Mouse (Mus musculus): ENCODE data around the gene Cst13. TPM values are rescaled to one million over a fixed set of nuclear protein-coding genes. Genes with fewer than 3 reads are reported as not detected.
A peak's percentile ranks its signal among the peaks of the same experiment; 100 is the strongest.

Cst13 gene
- total RNA-seq, 2 experiments from 2014 or later: not detected

DNA sequence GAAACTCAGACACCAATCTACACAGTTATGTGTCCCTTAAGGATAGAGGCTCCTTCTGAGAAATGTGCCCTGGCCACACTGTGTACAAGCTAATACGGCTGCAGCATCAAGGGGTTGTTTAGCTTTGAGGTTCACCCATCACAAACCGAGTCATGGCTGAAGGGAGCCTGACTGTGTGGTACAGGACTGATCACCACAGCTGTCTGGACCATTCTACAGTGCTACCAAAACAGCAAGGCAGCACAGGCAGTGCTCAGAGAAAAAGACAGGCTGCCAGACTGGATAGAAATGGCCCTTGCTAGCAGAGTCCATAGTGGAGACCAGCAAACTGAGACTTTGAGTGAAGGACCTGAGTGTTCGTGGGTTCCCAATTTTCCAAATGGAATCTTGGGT, 54.3 kb downstream of the Cst13 start:
- no peak for DNase-seq
- intact Hi-C loops (cut with DNase I): loop anchor here (2.0 to 10.0 kb wide), 2 partner anchors 23 to 189 kb away; partner anchors contain the start of gene Gzf1

DNA sequence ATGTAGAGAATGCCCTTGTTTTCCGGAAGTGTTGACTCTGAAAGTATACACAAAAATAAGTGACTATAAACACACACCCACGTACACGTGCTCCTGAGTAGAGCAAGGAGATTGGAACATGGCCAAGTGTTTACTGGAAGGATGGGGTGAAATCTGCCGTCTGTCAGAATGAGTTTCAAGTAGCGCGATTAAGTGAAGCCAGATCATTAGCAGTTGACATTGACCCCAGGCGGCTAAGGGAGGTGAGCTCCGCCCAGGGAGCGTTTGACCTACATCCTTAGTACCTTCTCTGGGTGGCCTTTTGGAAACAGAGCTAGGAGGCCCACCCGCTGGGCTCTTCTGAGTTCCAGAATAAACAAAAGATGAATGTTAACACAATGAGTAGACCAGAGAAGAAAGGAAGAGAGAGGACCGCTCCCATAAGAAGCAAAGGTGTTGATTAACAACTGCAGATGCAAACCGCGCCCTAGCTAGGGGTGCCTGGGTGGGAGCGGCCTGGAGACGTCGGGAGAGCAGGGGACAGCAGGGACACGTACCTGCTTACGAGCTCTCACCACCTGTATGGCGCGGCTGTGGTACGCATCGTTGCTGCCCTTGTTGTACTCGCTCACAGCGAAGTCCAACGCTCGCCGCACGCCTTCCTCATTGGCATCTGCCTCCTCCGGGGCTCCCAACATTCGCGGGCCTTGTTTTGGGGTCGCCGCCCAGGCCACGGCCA, 54.9 kb downstream of the Cst13 start:
- DNase-seq: peak; percentile 42 to 48
- intact Hi-C loops (cut with DNase I): loop anchor here (2.0 to 10.0 kb wide), 2 partner anchors 24 to 190 kb away; partner anchors contain the start of gene Gzf1

DNA sequence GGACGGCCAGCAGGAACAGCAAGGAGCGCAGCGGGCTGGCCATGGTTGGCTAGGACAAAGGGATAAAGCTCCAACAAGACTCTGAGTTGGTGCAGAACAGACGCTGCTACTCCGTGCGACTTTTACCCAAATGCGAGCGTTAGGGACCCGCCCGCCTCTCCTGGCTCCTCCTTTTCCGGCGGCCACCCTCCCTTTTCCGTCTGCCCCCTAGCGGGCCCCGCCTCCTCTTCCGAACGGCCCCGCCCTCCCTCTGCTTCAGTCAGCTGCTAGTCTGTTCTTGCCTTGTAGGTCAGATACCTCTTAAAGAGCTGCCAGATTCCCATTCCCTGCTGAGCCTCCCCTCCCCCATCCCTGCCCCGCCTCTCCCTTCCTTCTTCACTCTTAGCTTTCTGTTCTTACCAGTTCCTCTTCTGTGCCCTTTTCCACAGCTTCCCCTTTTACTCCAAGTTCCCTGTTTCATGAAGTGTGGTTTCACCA, 55.5 kb downstream of the Cst13 start, which contains the start of gene Cst3:
Cst3 (minus strand) TSS at position 358 of the 477 bp plus-strand sequence.
- peak; percentile 96 to 97 for DNase-seq
- intact Hi-C loops (cut with DNase I): loop anchor here (2.0 to 10.0 kb wide), 2 partner anchors 25 to 191 kb away; partner anchors contain the start of gene Gzf1

DNA sequence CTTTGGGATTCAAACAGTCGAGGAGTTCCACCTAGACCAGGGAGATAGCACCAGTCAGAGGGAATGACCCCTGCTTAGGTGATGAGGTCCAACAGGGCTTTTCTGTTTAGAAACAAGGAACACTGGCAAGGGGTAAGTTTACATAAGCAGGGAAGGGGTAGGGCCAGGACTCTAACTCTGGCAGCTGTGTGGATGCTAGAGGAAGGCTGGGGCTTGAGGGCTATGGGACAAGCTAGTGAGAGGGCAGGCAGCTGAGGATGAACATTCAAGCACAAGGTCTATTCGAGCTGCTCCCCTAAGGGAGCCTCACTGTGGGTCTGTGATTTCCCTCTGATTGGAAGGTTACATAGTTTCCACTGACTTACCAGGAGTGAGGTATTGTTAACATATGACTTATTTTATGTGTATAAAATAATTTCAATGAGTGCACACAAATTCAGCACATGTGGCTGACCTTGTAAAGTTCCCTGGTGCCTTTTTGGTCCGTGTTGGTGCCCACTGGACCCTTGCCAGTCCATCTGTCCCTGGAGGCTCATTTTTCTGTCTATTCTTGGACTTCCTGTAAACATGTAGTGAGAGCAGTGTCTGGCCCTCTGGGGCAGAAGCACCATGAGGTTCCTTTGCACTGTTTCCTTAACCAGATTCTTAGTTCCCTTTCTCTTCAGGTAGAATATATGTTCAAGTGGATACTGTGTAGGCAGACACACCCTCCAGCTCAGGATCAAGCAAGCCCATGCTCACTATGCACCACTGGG, 57.3 kb downstream of the Cst13 start:
- intact Hi-C loops (cut with DNase I): loop anchor here (10.0 kb wide), 1 partner anchor 192 kb away; the partner anchor contains the start of gene Gzf1
- DNase-seq: peak; percentile 60 to 69

DNA sequence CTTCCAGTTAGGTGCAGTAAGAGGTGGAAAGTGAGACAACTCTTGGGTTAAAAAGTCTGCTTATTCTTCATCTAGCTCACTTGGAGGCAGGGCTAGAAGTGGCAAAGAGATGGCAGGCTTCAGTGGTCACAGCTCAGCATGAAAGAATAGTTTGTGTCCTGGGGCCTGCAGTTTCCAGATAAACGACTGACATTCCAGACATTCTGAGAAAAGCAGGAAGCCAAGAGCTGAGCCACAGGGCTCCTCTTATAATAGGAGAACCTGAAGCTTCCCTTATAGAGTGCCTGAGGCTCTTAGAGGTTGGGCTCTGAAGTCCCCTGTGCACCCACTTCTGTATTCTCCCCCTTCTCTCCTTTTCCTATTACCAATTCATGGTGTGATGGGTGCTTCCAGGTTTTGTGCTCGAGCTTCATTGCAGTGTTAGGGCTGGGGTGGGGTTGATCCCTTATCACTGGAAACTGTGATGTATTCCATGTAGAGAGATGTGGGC, 58.8 kb downstream of the Cst13 start:
- intact Hi-C loops (cut with DNase I): loop anchor here (10.0 kb wide), 1 partner anchor 194 kb away; the partner anchor contains the start of gene Gzf1
- DNase-seq: peak in 1 of 2 experiments; percentile 43

DNA sequence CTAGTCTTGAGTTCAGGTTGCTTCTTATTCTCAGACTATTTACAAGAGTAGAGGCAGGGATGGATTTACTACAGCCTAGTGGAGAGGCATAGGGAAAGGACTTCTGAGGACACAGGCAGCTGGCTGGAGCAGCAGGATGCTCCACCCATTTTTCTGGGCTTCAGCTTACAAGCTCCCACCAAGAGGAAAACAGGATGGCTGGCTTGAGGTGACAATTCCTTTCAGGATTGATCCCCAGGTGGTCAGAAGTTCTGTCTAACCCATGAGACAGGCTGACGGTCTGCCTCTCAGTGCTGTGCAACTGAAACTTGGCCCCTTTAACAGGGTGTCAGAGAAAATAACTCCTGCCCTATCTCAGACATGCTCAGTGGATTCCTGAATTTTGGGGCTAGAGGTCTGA, 59.3 kb downstream of the Cst13 start:
- DNase-seq: peak; percentile 70 to 73
- intact Hi-C loops (cut with DNase I): loop anchor here (10.0 kb wide), 1 partner anchor 194 kb away; the partner anchor contains the start of gene Gzf1

Other genes with a start within 250 kb of the Cst13 start
- 10 to 100 TPM in 1 of 2 experiments, 1 to 10 TPM in 1; 9.4 to 14.2 TPM for gene Nxt1, start 147.5 kb upstream of the Cst13 start, total RNA-seq (2021)
- 10 to 100 TPM; 21.5 to 22.2 TPM for gene Gzf1, start 139.1 kb upstream of the Cst13 start, total RNA-seq (2021)
- 1 to 10 TPM; 2.1 to 2.5 TPM for gene Napb, start 87.6 kb upstream of the Cst13 start, total RNA-seq (2021)
- gene Cstl1, start 69.7 kb upstream of the Cst13 start, total RNA-seq (2021): not detected
- not detected for gene Cst11, start 48.6 kb upstream of the Cst13 start, total RNA-seq (2021)
- not detected for gene 8030411F24Rik, start 38.1 kb upstream of the Cst13 start, total RNA-seq (2021)
- gene Cst12, start 30.7 kb upstream of the Cst13 start, total RNA-seq (2021): 1 to 10 TPM; 1.1 to 1.4 TPM
- gene Cst8, start 21.3 kb upstream of the Cst13 start, total RNA-seq (2021): not detected
- 1 to 10 TPM; 2.3 to 4.0 TPM for gene Cst9, start 15.1 kb downstream of the Cst13 start, total RNA-seq (2021)
- under 1 TPM in 1 of 2 experiments, not detected in 1; 0.43 TPM for gene 9230104L09Rik, start 45.0 kb downstream of the Cst13 start, total RNA-seq (2021)
- 100 to 1,000 TPM; 775 to 820 TPM for gene Cst3, start 55.6 kb downstream of the Cst13 start, total RNA-seq (2021)
- not detected for gene Gm1330, start 183.2 kb downstream of the Cst13 start, total RNA-seq (2021)
- not detected for gene Gm10750, start 197.2 kb downstream of the Cst13 start, total RNA-seq (2021)

Measured in heart, postnatal 10 days (tissue).